In the genomic region with DNA sequence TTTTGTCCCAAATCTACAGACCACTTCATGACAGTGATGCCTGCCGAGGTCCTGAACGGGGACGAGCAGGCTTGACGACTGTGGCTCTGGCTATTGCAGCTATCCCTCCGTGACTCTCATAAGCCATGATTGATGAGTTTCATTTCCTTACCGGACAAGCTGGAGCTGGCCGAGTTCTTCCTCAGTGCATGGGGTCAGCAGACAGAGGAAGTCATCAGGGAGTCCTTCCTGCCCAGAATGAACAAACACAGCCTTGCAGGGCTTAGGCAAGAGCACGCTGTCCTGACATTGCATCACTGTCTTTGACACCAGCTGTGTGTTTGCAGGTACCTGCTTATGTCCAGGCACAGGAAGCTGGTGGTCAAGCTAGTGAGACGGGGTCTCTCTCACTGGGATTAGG, we compare ENCODE assay signal across 14 mouse cellular contexts.
DNase-seq lines count a peak whose midpoint lies in the region; ATAC-seq lines count a peak whose summit lies in the region.
"Had no signal": no experiment of that assay in that cellular context is flagged by ENCODE, and none has a peak within 500 bp of the region (broad histone marks: within the 10 kb centered on the region; RNA-seq: fewer than 3 reads in every experiment).

No protein-coding gene starts in this region.

- H3K4me2 ChIP-seq in heart, embryonic 12.5 days, result no peak overlapping the region
- no peak overlapping the region for H3K4me2 ChIP-seq in neural tube, embryonic 15.5 days
- no peak overlapping the region for H3K4me2 ChIP-seq in forebrain, embryonic 11.5 days (ENCODE audit: low read depth, low read length, severe bottlenecking)
- H3K4me2 ChIP-seq: hindbrain, embryonic 15.5 days; limb, embryonic 13.5 days had no signal

- ATAC-seq in heart, embryonic 12.5 days (ENCODE audit: insufficient number of reproducible peaks, low FRiP score), result no peak
- ATAC-seq in neural tube, embryonic 15.5 days (ENCODE audit: low FRiP score), result peak; percentile 45; the same call in 1 of the 2 replicates
- no peak for ATAC-seq in erythroblast, adult 5-6 weeks (replicated peaks; ENCODE audit: low FRiP score, poor library complexity, severe bottlenecking)
- ATAC-seq in activated CD4-positive, CD25-positive, alpha-beta regulatory T cell, adult 4 months, result no peak
- ATAC-seq in forebrain, embryonic 11.5 days (replicated peaks; ENCODE audit: low FRiP score), result no peak

- no peaks in the 10 kb centered on the region for H3K4me1 ChIP-seq in heart, embryonic 12.5 days (replicated peaks)
- H3K4me1 ChIP-seq in neural tube, embryonic 15.5 days, result peaks cover 16% of the 10 kb centered on the region
- no peaks in the 10 kb centered on the region for H3K4me1 ChIP-seq in forebrain, embryonic 11.5 days (replicated peaks; ENCODE audit: control insufficient read depth, insufficient read depth, low read length)

- peak; percentile 91 for DNase-seq in heart, adult 11 months
- no peak for DNase-seq in neural tube, embryonic 10.5 days (ENCODE audit: extremely low spot score, low spot score)
- DNase-seq in lung, postnatal 25 days (ENCODE audit: low spot score), result peak; percentile 9
- DNase-seq in forebrain, embryonic 11.5 days (ENCODE audit: low spot score), result no peak
- DNase-seq: adrenal gland, postnatal 14 days; cerebellum, adult 9-10 months; gastrocnemius, postnatal 36 days had no signal

- H3K4me3 ChIP-seq in heart, embryonic 12.5 days, result no peak overlapping the region
- no peak overlapping the region for H3K4me3 ChIP-seq in neural tube, embryonic 15.5 days (replicated peaks)
- no peak overlapping the region for H3K4me3 ChIP-seq in forebrain, embryonic 11.5 days (ENCODE audit: low read depth, low read length)
- H3K4me3 ChIP-seq: hindbrain, embryonic 15.5 days; layer of hippocampus, adult 2 months; limb, embryonic 13.5 days had no signal

- no peaks in the 10 kb centered on the region for H3K9me3 ChIP-seq in heart, embryonic 12.5 days (replicated peaks)
- no peaks in the 10 kb centered on the region for H3K9me3 ChIP-seq in neural tube, embryonic 15.5 days (replicated peaks)
- H3K9me3 ChIP-seq in forebrain, embryonic 11.5 days (ENCODE audit: control insufficient read depth, low read length), result no peaks in the 10 kb centered on the region
- H3K9me3 ChIP-seq: hindbrain, embryonic 15.5 days; limb, embryonic 13.5 days had no signal

- no peak overlapping the region for H3K27ac ChIP-seq in heart, embryonic 12.5 days (ENCODE audit: poor library complexity, severe bottlenecking)
- no peak overlapping the region for H3K27ac ChIP-seq in neural tube, embryonic 15.5 days (replicated peaks)
- H3K27ac ChIP-seq in forebrain, embryonic 11.5 days (ENCODE audit: low read depth, low read length), result no peak overlapping the region
- H3K27ac ChIP-seq: hindbrain, embryonic 15.5 days; layer of hippocampus, adult 2 months; limb, embryonic 13.5 days had no signal

- H3K9ac ChIP-seq in heart, embryonic 12.5 days, result no peak overlapping the region
- no peak overlapping the region for H3K9ac ChIP-seq in neural tube, embryonic 15.5 days (replicated peaks)
- H3K9ac ChIP-seq in forebrain, embryonic 11.5 days (ENCODE audit: low read length), result no peak overlapping the region
- H3K9ac ChIP-seq: hindbrain, embryonic 15.5 days; limb, embryonic 13.5 days had no signal

- no peaks in the 10 kb centered on the region for H3K36me3 ChIP-seq in heart, embryonic 12.5 days
- H3K36me3 ChIP-seq in neural tube, embryonic 15.5 days, result no peaks in the 10 kb centered on the region
- H3K36me3 ChIP-seq in forebrain, embryonic 11.5 days (ENCODE audit: control insufficient read depth, insufficient read depth, low read length), result no peaks in the 10 kb centered on the region
- H3K36me3 ChIP-seq: hindbrain, embryonic 15.5 days; limb, embryonic 13.5 days had no signal

- WGBS in heart, embryonic 12.5 days, result 56% methylated on average over 9 of the region's 9 CpGs
- 54% methylated on average over 9 of the region's 9 CpGs for WGBS in neural tube, embryonic 15.5 days
- 86% methylated on average over 9 of the region's 9 CpGs for WGBS in forebrain, embryonic 11.5 days

- H3K27me3 ChIP-seq in heart, embryonic 12.5 days (replicated peaks), result no peaks in the 10 kb centered on the region
- 0 out of 2 replicates have a peak, but pooled peaks cover 4% of the 10 kb centered on the region for H3K27me3 ChIP-seq in neural tube, embryonic 15.5 days (replicated peaks)
- H3K27me3 ChIP-seq in forebrain, embryonic 11.5 days (ENCODE audit: control insufficient read depth, insufficient read depth, low read length), result no peaks in the 10 kb centered on the region
- H3K27me3 ChIP-seq: hindbrain, embryonic 15.5 days had no signal

Comparison
In these comparisons a context has a peak if more than half of its experiments do, and no peak if none do; other contexts are left out.
1. DNase-seq: peak in heart, adult 11 months (single experiment) and lung, postnatal 25 days (single experiment); none in neural tube, embryonic 10.5 days (single experiment) and forebrain, embryonic 11.5 days (single experiment).